Mouse (Mus musculus) thymus, postnatal 25 days (tissue): Measurements from ENCODE around the gene Slc5a1.
A peak's percentile ranks its signal among the peaks of the same experiment; 100 is the strongest.

Experiments
- DNase-seq: peaks from one replicate; pipeline ENCODE4 v3.0.0; 2022

Gene Slc5a1

GRCm38 (mm10) chr5:33195246-33195852 lies 91.3 kb downstream of the Slc5a1 start:
- no peak for DNase-seq

GRCm38 (mm10) chr5:33200071-33200470 lies 96.1 kb downstream of the Slc5a1 start:
- DNase-seq, result no peak

GRCm38 (mm10) chr5:33201697-33202096 lies 97.7 kb downstream of the Slc5a1 start:
- DNase-seq, result no peak

- no peak for DNase-seq
Measured at GRCm38 (mm10) chr5:33202516-33203170, 98.6 kb downstream of the Slc5a1 start.

GRCm38 (mm10) chr5:33203171-33203565 lies 99.1 kb downstream of the Slc5a1 start:
- no peak for DNase-seq

- peak; percentile 75 for DNase-seq
Measured at GRCm38 (mm10) chr5:33203691-33204242, 99.7 kb downstream of the Slc5a1 start.

- DNase-seq, result no peak
Measured at GRCm38 (mm10) chr5:33204284-33204683, 100.3 kb downstream of the Slc5a1 start.

GRCm38 (mm10) chr5:33206328-33206727 lies 102.3 kb downstream of the Slc5a1 start:
- no peak for DNase-seq

- no peak for DNase-seq
Measured at GRCm38 (mm10) chr5:33207136-33207535, 103.1 kb downstream of the Slc5a1 start.

GRCm38 (mm10) chr5:33208533-33209245 lies 104.7 kb downstream of the Slc5a1 start:
- DNase-seq, result no peak

GRCm38 (mm10) chr5:33210515-33210914 lies 106.5 kb downstream of the Slc5a1 start:
- DNase-seq, result no peak

GRCm38 (mm10) chr5:33211254-33211653 lies 107.2 kb downstream of the Slc5a1 start:
- DNase-seq, result no peak
